Mouse (Mus musculus) liver, postnatal 0 days (tissue): Measurements from ENCODE around the gene Olfr432. TPM values are rescaled to one million over a fixed set of nuclear protein-coding genes. Genes with fewer than 3 reads are reported as not detected.

Experiments
- ATAC-seq: fragments of 200-750 bp; cut with Nextera tagmentation; 2 replicates; pipeline ENCODE4 v1.8.0; 2017; ENCODE audit warnings: mild to moderate bottlenecking, moderate library complexity
- DNase-seq: peaks from one replicate; pipeline ENCODE4 v3.0.0-alpha.2; 2016
- H3K27ac ChIP-seq: fragments of 300-500 bp; sonication (generic); 2 replicates; pipeline ENCODE4 v1.5.1; 2014; ENCODE audit warnings: antibody characterized with exemption, moderate library complexity, mild to moderate bottlenecking, low read depth
- H3K27me3 ChIP-seq: fragments of 300-500 bp; sonication (generic); 2 replicates; pipeline ENCODE4 v1.6.1; 2014; ENCODE audit warnings: low read length, control low read depth, mixed read lengths; ENCODE audit not compliant: insufficient read depth
- H3K36me3 ChIP-seq: fragments of 300-500 bp; sonication (generic); replicated peaks from 2 replicates; pipeline ENCODE4 v1.6.1; 2014; ENCODE audit warnings: mild to moderate bottlenecking, control low read depth, low read length, moderate library complexity, mixed read lengths; ENCODE audit not compliant: insufficient read depth
- H3K4me1 ChIP-seq: fragments of 300-500 bp; sonication (generic); 2 replicates; pipeline ENCODE4 v1.6.1; 2014; ENCODE audit warnings: antibody characterized with exemption, mild to moderate bottlenecking, control low read depth; ENCODE audit not compliant: insufficient read depth
- H3K4me2 ChIP-seq: fragments of 300-500 bp; sonication (generic); 2 replicates; pipeline ENCODE4 v1.6.1; 2014; ENCODE audit warnings: low read depth, mild to moderate bottlenecking, low read length, moderate library complexity, mixed read lengths
- H3K4me3 ChIP-seq: fragments of 300-500 bp; sonication (generic); 2 replicates; pipeline ENCODE4 v1.5.1; 2014; ENCODE audit warnings: low read depth, low read length
- H3K9ac ChIP-seq: fragments of 300-500 bp; sonication (generic); replicated peaks from 2 replicates; pipeline ENCODE4 v1.6.1; 2014; ENCODE audit warnings: mild to moderate bottlenecking, moderate library complexity
- H3K9me3 ChIP-seq: fragments of 300-500 bp; sonication (generic); 2 replicates; pipeline ENCODE4 v1.6.1; 2016; ENCODE audit warnings: mild to moderate bottlenecking, control low read depth, low read length, mixed read lengths
- CTCF ChIP-seq: sonication (generic); IDR thresholded peaks from 2 replicates; pipeline ENCODE4 v1.5.1; 2016; ENCODE audit warnings: antibody characterized with exemption, low read depth
- EP300 ChIP-seq: IDR thresholded peaks from 2 replicates; pipeline ENCODE4 v1.6.1; 2016; ENCODE audit warnings: antibody characterized with exemption, low read depth, mild to moderate bottlenecking
- WGBS: fragments of 180-500 bp; shearing (Covaris S2); extraction: QIAGEN DNeasy Blood & Tissue Kit; methylation state at CpG from one replicate; pipeline ENCODE4 v1.1.7; 2014; ENCODE audit not compliant: insufficient replicate concordance; 5-methylcytosine and 5-hydroxymethylcytosine counted together
- polyA plus RNA-seq: library from polyadenylated mRNA; unstranded; fragments of >200 nt; fragmentation: Nextera tagmentation; extraction: Ambion mirVana; gene quantifications from 2 replicates; pipeline ENCODE4 v1.2.1, GENCODE M21; 2015

Gene Olfr432
- polyA plus RNA-seq, 1 experiment from 2014 or later: not detected

DNA sequence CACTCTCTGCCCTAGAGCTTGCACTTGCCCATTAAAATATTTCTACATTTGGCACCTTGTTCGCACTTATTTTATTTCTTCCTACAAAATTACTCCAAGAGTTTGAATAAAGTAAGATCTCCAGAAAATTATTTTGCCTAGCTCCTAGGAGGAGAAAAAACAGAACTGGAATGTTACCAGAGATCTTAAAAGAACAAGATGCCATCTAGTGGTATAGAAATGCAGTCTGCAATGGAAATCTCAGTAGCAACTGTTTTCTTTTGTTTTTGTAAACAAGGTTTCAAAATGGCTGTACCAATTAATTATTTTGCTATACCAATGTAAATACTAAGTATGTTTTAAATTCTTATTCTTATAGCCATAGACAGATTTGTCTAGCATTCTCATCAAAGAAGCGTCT lies 54.7 kb downstream of the Olfr432 start:
- DNase-seq (no peak), ATAC-seq (no peak)
- H3K4me3 ChIP-seq: no peak overlapping the region
- H3K27ac ChIP-seq: no peak overlapping the region
- no peak for TF ChIP-seq EP300
- peak; percentile 42 for TF ChIP-seq CTCF
- WGBS: 58% methylated on average over 2 of the region's 2 CpGs
- no peak overlapping the region for H3K9ac ChIP-seq
- H3K4me2 ChIP-seq: no peak overlapping the region
- no peaks in the 10 kb centered on the region for H3K36me3 ChIP-seq
- no peaks in the 10 kb centered on the region for H3K4me1 ChIP-seq
- H3K9me3 ChIP-seq: no peaks in the 10 kb centered on the region
- H3K27me3 ChIP-seq: no peaks in the 10 kb centered on the region

Other genes with a start within 250 kb of the Olfr432 start
- 3.7 and 4.6 TPM in 2 replicates for gene Ifi211, start 136.2 kb upstream of the Olfr432 start, polyA plus RNA-seq
- gene Mndal, start 106.7 kb upstream of the Olfr432 start, polyA plus RNA-seq: 11.6 and 13.2 TPM in 2 replicates
- 6.6 and 8.4 TPM in 2 replicates for gene Ifi203, start 106.5 kb upstream of the Olfr432 start, polyA plus RNA-seq
- not detected in 2 replicates for gene Ifi202b, start 66.5 kb upstream of the Olfr432 start, polyA plus RNA-seq
- gene Ifi205, start 17.4 kb upstream of the Olfr432 start, polyA plus RNA-seq: 2.0 and 2.5 TPM in 2 replicates
- gene Olfr433, start 8.5 kb upstream of the Olfr432 start, polyA plus RNA-seq: 0.08 and 0.11 TPM in 2 replicates
- gene Olfr430, start 17.4 kb downstream of the Olfr432 start, polyA plus RNA-seq: not detected in 2 replicates
- not detected in 2 replicates for gene Olfr429, start 35.1 kb downstream of the Olfr432 start, polyA plus RNA-seq
- gene Olfr427, start 47.7 kb downstream of the Olfr432 start, polyA plus RNA-seq: not detected in 2 replicates
- not detected in 2 replicates for gene Olfr231, start 72.0 kb downstream of the Olfr432 start, polyA plus RNA-seq
- not detected in 2 replicates for gene Olfr424, start 82.3 kb downstream of the Olfr432 start, polyA plus RNA-seq
- gene Olfr420, start 106.4 kb downstream of the Olfr432 start, polyA plus RNA-seq: 0.13 and 0.40 TPM in 2 replicates
- 6.7 and 9.4 TPM in 2 replicates for gene Spta1, start 123.6 kb downstream of the Olfr432 start, polyA plus RNA-seq
- 0.09 and 0.11 TPM in 2 replicates for gene Olfr419, start 202.9 kb downstream of the Olfr432 start, polyA plus RNA-seq